Mouse (Mus musculus): ENCODE results near the gene Gsg1l2. TPM values are rescaled to one million over a fixed set of nuclear protein-coding genes. Genes with fewer than 3 reads are reported as not detected.

The Gsg1l2 gene
- polyA plus RNA-seq (2014; fragmentation: Nextera tagmentation; extraction: Ambion mirVana), result not detected in 2 replicates

- Histone ChIP-seq H3K4me2 (ENCODE audit: low read depth, low read length) (no peak within 1 kb of the TSS), H3K4me1 (ENCODE audit: control insufficient read depth, insufficient read depth, low read length) (no peaks in the 10 kb centered on the region), H3K9ac (replicated peaks; ENCODE audit: low read length) (no peak within 1 kb of the TSS), H3K9me3 (replicated peaks; ENCODE audit: control insufficient read depth, low read length) (no peaks in the 10 kb centered on the region), H3K27me3 (ENCODE audit: control insufficient read depth, insufficient read depth, low read length) (no peaks in the 10 kb centered on the region), H3K36me3 (replicated peaks; ENCODE audit: control insufficient read depth, insufficient read depth, low read depth, low read length) (no peaks in the 10 kb centered on the region), H3K27ac (replicated peaks; ENCODE audit: low read depth, low read length) (no peak within 1 kb of the TSS), H3K4me3 (ENCODE audit: low read depth, low read length) (no peak within 1 kb of the TSS)
- ATAC-seq (replicated peaks; ENCODE audit: insufficient number of reproducible peaks, low FRiP score, low TSS enrichment, low read depth) (no peak), DNase-seq (ENCODE audit: low spot score) (no peak)
- WGBS, result 81% methylated on average over 12 of the region's 12 CpGs
These were observed at the start of gene Gsg1l2 for GRCm38 (mm10) chr11:67774379-67774778. Gene Gsg1l2, plus strand, starts transcription at chr11:67774608.

GRCm38 (mm10) chr11:67727095-67727494 is 47.3 kb upstream of the Gsg1l2 start:
- no peak overlapping the region for H3K27ac ChIP-seq (replicated peaks; ENCODE audit: low read depth, low read length)
- DNase-seq (ENCODE audit: low spot score) (no peak), ATAC-seq (replicated peaks; ENCODE audit: insufficient number of reproducible peaks, low FRiP score, low TSS enrichment, low read depth) (no peak)
- H3K9me3 ChIP-seq (replicated peaks; ENCODE audit: control insufficient read depth, low read length), result no peaks in the 10 kb centered on the region
- no peaks in the 10 kb centered on the region for H3K4me1 ChIP-seq (ENCODE audit: control insufficient read depth, insufficient read depth, low read length)
- no peaks in the 10 kb centered on the region for H3K27me3 ChIP-seq (ENCODE audit: control insufficient read depth, insufficient read depth, low read length)
- no peak overlapping the region for H3K4me3 ChIP-seq (ENCODE audit: low read depth, low read length)
- H3K36me3 ChIP-seq (replicated peaks; ENCODE audit: control insufficient read depth, insufficient read depth, low read depth, low read length), result no peaks in the 10 kb centered on the region
- H3K4me2 ChIP-seq (ENCODE audit: low read depth, low read length), result no peak overlapping the region
- 77% methylated on average over 6 of the region's 6 CpGs for WGBS
- no peak overlapping the region for H3K9ac ChIP-seq (replicated peaks; ENCODE audit: low read length)

- Histone ChIP-seq H3K9me3 (replicated peaks; ENCODE audit: control insufficient read depth, low read length) (no peaks in the 10 kb centered on the region), H3K4me3 (ENCODE audit: low read depth, low read length) (no peak overlapping the region), H3K36me3 (replicated peaks; ENCODE audit: control insufficient read depth, insufficient read depth, low read depth, low read length) (no peaks in the 10 kb centered on the region), H3K27me3 (ENCODE audit: control insufficient read depth, insufficient read depth, low read length) (no peaks in the 10 kb centered on the region), H3K27ac (replicated peaks; ENCODE audit: low read depth, low read length) (no peak overlapping the region), H3K9ac (replicated peaks; ENCODE audit: low read length) (no peak overlapping the region), H3K4me2 (ENCODE audit: low read depth, low read length) (no peak overlapping the region), H3K4me1 (ENCODE audit: control insufficient read depth, insufficient read depth, low read length) (no peaks in the 10 kb centered on the region)
- ATAC-seq (replicated peaks; ENCODE audit: insufficient number of reproducible peaks, low FRiP score, low TSS enrichment, low read depth) (no peak), DNase-seq (ENCODE audit: low spot score) (no peak)
These were observed 45.7 kb upstream of the Gsg1l2 start for GRCm38 (mm10) chr11:67728726-67729125.

- Histone ChIP-seq H3K9ac (replicated peaks; ENCODE audit: low read length) (no peak overlapping the region), H3K4me3 (ENCODE audit: low read depth, low read length) (no peak overlapping the region), H3K4me2 (ENCODE audit: low read depth, low read length) (no peak overlapping the region), H3K9me3 (replicated peaks; ENCODE audit: control insufficient read depth, low read length) (no peaks in the 10 kb centered on the region), H3K27ac (replicated peaks; ENCODE audit: low read depth, low read length) (no peak overlapping the region), H3K36me3 (replicated peaks; ENCODE audit: control insufficient read depth, insufficient read depth, low read depth, low read length) (no peaks in the 10 kb centered on the region), H3K27me3 (ENCODE audit: control insufficient read depth, insufficient read depth, low read length) (no peaks in the 10 kb centered on the region), H3K4me1 (ENCODE audit: control insufficient read depth, insufficient read depth, low read length) (no peaks in the 10 kb centered on the region)
- DNase-seq (ENCODE audit: low spot score) (no peak), ATAC-seq (replicated peaks; ENCODE audit: insufficient number of reproducible peaks, low FRiP score, low TSS enrichment, low read depth) (no peak)
- 83% methylated on average over 2 of the region's 2 CpGs for WGBS
These were observed 43.4 kb upstream of the Gsg1l2 start for GRCm38 (mm10) chr11:67731056-67731455.

GRCm38 (mm10) chr11:67733726-67734125 is 40.7 kb upstream of the Gsg1l2 start:
- Histone ChIP-seq H3K27me3 (ENCODE audit: control insufficient read depth, insufficient read depth, low read length) (no peaks in the 10 kb centered on the region), H3K4me3 (ENCODE audit: low read depth, low read length) (no peak overlapping the region), H3K9me3 (replicated peaks; ENCODE audit: control insufficient read depth, low read length) (no peaks in the 10 kb centered on the region), H3K4me2 (ENCODE audit: low read depth, low read length) (no peak overlapping the region), H3K36me3 (replicated peaks; ENCODE audit: control insufficient read depth, insufficient read depth, low read depth, low read length) (no peaks in the 10 kb centered on the region), H3K4me1 (ENCODE audit: control insufficient read depth, insufficient read depth, low read length) (no peaks in the 10 kb centered on the region), H3K27ac (replicated peaks; ENCODE audit: low read depth, low read length) (no peak overlapping the region), H3K9ac (replicated peaks; ENCODE audit: low read length) (no peak overlapping the region)
- DNase-seq (ENCODE audit: low spot score), result no peak
- ATAC-seq (replicated peaks; ENCODE audit: insufficient number of reproducible peaks, low FRiP score, low TSS enrichment, low read depth), result no peak
- 90% methylated on average over 1 of the region's 1 CpGs for WGBS

- no peak overlapping the region for H3K9ac ChIP-seq (replicated peaks; ENCODE audit: low read length)
- no peaks in the 10 kb centered on the region for H3K27me3 ChIP-seq (ENCODE audit: control insufficient read depth, insufficient read depth, low read length)
- no peak overlapping the region for H3K27ac ChIP-seq (replicated peaks; ENCODE audit: low read depth, low read length)
- H3K4me1 ChIP-seq (ENCODE audit: control insufficient read depth, insufficient read depth, low read length), result no peaks in the 10 kb centered on the region
- H3K36me3 ChIP-seq (replicated peaks; ENCODE audit: control insufficient read depth, insufficient read depth, low read depth, low read length), result no peaks in the 10 kb centered on the region
- ATAC-seq (replicated peaks; ENCODE audit: insufficient number of reproducible peaks, low FRiP score, low TSS enrichment, low read depth) (no peak), DNase-seq (ENCODE audit: low spot score) (no peak)
- H3K9me3 ChIP-seq (replicated peaks; ENCODE audit: control insufficient read depth, low read length), result no peaks in the 10 kb centered on the region
- 75% methylated on average over 3 of the region's 3 CpGs for WGBS
- H3K4me2 ChIP-seq (ENCODE audit: low read depth, low read length), result no peak overlapping the region
- H3K4me3 ChIP-seq (ENCODE audit: low read depth, low read length), result no peak overlapping the region
These were observed 39.8 kb upstream of the Gsg1l2 start for GRCm38 (mm10) chr11:67734597-67734996.

GRCm38 (mm10) chr11:67738345-67738744 is 36.1 kb upstream of the Gsg1l2 start:
- H3K4me1 ChIP-seq (ENCODE audit: control insufficient read depth, insufficient read depth, low read length), result no peaks in the 10 kb centered on the region
- H3K9me3 ChIP-seq (replicated peaks; ENCODE audit: control insufficient read depth, low read length), result no peaks in the 10 kb centered on the region
- ATAC-seq (replicated peaks; ENCODE audit: insufficient number of reproducible peaks, low FRiP score, low TSS enrichment, low read depth) (no peak), DNase-seq (ENCODE audit: low spot score) (no peak)
- H3K4me3 ChIP-seq (ENCODE audit: low read depth, low read length), result no peak overlapping the region
- H3K9ac ChIP-seq (replicated peaks; ENCODE audit: low read length), result no peak overlapping the region
- H3K4me2 ChIP-seq (ENCODE audit: low read depth, low read length), result no peak overlapping the region
- H3K27ac ChIP-seq (replicated peaks; ENCODE audit: low read depth, low read length), result no peak overlapping the region
- no peaks in the 10 kb centered on the region for H3K27me3 ChIP-seq (ENCODE audit: control insufficient read depth, insufficient read depth, low read length)
- WGBS, result 82% methylated on average over 6 of the region's 6 CpGs
- no peaks in the 10 kb centered on the region for H3K36me3 ChIP-seq (replicated peaks; ENCODE audit: control insufficient read depth, insufficient read depth, low read depth, low read length)

- H3K27ac ChIP-seq (replicated peaks; ENCODE audit: low read depth, low read length), result no peak overlapping the region
- DNase-seq (ENCODE audit: low spot score) (no peak), ATAC-seq (replicated peaks; ENCODE audit: insufficient number of reproducible peaks, low FRiP score, low TSS enrichment, low read depth) (no peak)
- 87% methylated on average over 5 of the region's 5 CpGs for WGBS
- H3K4me3 ChIP-seq (ENCODE audit: low read depth, low read length), result no peak overlapping the region
- H3K36me3 ChIP-seq (replicated peaks; ENCODE audit: control insufficient read depth, insufficient read depth, low read depth, low read length), result no peaks in the 10 kb centered on the region
- no peak overlapping the region for H3K4me2 ChIP-seq (ENCODE audit: low read depth, low read length)
- H3K27me3 ChIP-seq (ENCODE audit: control insufficient read depth, insufficient read depth, low read length), result no peaks in the 10 kb centered on the region
- no peaks in the 10 kb centered on the region for H3K9me3 ChIP-seq (replicated peaks; ENCODE audit: control insufficient read depth, low read length)
- H3K9ac ChIP-seq (replicated peaks; ENCODE audit: low read length), result no peak overlapping the region
- H3K4me1 ChIP-seq (ENCODE audit: control insufficient read depth, insufficient read depth, low read length), result no peaks in the 10 kb centered on the region
These were observed 35.4 kb upstream of the Gsg1l2 start for GRCm38 (mm10) chr11:67738846-67739490.

Data from embryonic facial prominence, embryonic 11.5 days (tissue).